Mouse (Mus musculus) bone marrow macrophage, adult 2 months (primary cell): ENCODE measurements around the gene Cachd1. TPM values are rescaled to one million over a fixed set of nuclear protein-coding genes. Genes with fewer than 3 reads are reported as not detected.

ENCODE experiments used
- H3K27ac ChIP-seq: 2 replicates; pipeline ENCODE4 v1.5.1; 2012; ENCODE audit warnings: low read depth, low read length; ENCODE audit not compliant: insufficient read depth
- H3K4me1 ChIP-seq: 2 replicates; pipeline ENCODE4 v1.6.1; 2012; ENCODE audit warnings: low read length; ENCODE audit not compliant: control insufficient read depth, insufficient read depth
- H3K4me3 ChIP-seq: 2 replicates; pipeline ENCODE4 v1.5.1; 2012; ENCODE audit warnings: mild to moderate bottlenecking, low read length, moderate library complexity; ENCODE audit not compliant: insufficient read depth
- CTCF ChIP-seq: IDR thresholded peaks from 2 replicates; pipeline ENCODE4 v1.5.1; 2012; ENCODE audit warnings: low read depth, mild to moderate bottlenecking, low read length, moderate library complexity
- POLR2A ChIP-seq: IDR thresholded peaks from 2 replicates; pipeline ENCODE4 v1.6.1; 2012; ENCODE audit warnings: mild to moderate bottlenecking, low read depth, low read length, borderline replicate concordance
- polyA plus RNA-seq: library from polyadenylated mRNA; stranded (reverse); fragments of >200 nt; gene quantifications from 2 replicates; pipeline ENCODE4 v1.2.4, GENCODE M21; 2012; ENCODE audit not compliant: missing spikeins, insufficient read depth, insufficient read length

The Cachd1 gene
- polyA plus RNA-seq, 1 experiment, result not detected

- H3K4me1 ChIP-seq, result no peaks in the 10 kb centered on the region
Measured at GRCm38 (mm10) chr4:100945171-100945899, 168.9 kb downstream of the Cachd1 start.

GRCm38 (mm10) chr4:100948494-100949425 is 172.3 kb downstream of the Cachd1 start:
- TF ChIP-seq POLR2A, result no peak
- no peak for TF ChIP-seq CTCF
- no peaks in the 10 kb centered on the region for H3K4me1 ChIP-seq
- no peak overlapping the region for H3K4me3 ChIP-seq
- no peak overlapping the region for H3K27ac ChIP-seq

More at GRCm38 (mm10) chr4:100945171-100945899, 168.9 kb downstream of the Cachd1 start:
- TF ChIP-seq POLR2A (no peak), CTCF (no peak)
- Histone ChIP-seq H3K27ac (no peak overlapping the region), H3K4me3 (no peak overlapping the region)

- no peak for TF ChIP-seq POLR2A
- no peak for TF ChIP-seq CTCF
- no peak overlapping the region for H3K4me3 ChIP-seq
- H3K27ac ChIP-seq, result no peak overlapping the region
- H3K4me1 ChIP-seq, result no peaks in the 10 kb centered on the region
Measured at GRCm38 (mm10) chr4:100950316-100950715, 173.8 kb downstream of the Cachd1 start.

GRCm38 (mm10) chr4:100951876-100952275 is 175.4 kb downstream of the Cachd1 start:
- H3K4me1 ChIP-seq, result no peaks in the 10 kb centered on the region
- no peak overlapping the region for H3K4me3 ChIP-seq
- no peak for TF ChIP-seq POLR2A
- no peak for TF ChIP-seq CTCF
- no peak overlapping the region for H3K27ac ChIP-seq

GRCm38 (mm10) chr4:100963341-100963740 is 186.9 kb downstream of the Cachd1 start:
- TF ChIP-seq CTCF (no peak), POLR2A (no peak)
- no peaks in the 10 kb centered on the region for H3K4me1 ChIP-seq
- no peak overlapping the region for H3K27ac ChIP-seq
- H3K4me3 ChIP-seq, result no peak overlapping the region

GRCm38 (mm10) chr4:100963796-100964195 is 187.3 kb downstream of the Cachd1 start:
- TF ChIP-seq POLR2A, result no peak
- no peak for TF ChIP-seq CTCF
- Histone ChIP-seq H3K27ac (no peak overlapping the region), H3K4me3 (no peak overlapping the region), H3K4me1 (no peaks in the 10 kb centered on the region)

- no peak overlapping the region for H3K4me3 ChIP-seq
- no peak overlapping the region for H3K27ac ChIP-seq
- no peaks in the 10 kb centered on the region for H3K4me1 ChIP-seq
- no peak for TF ChIP-seq CTCF
- TF ChIP-seq POLR2A, result no peak
Measured at GRCm38 (mm10) chr4:100967703-100968392, 191.4 kb downstream of the Cachd1 start.

- Histone ChIP-seq H3K4me1 (no peaks in the 10 kb centered on the region), H3K4me3 (no peak overlapping the region), H3K27ac (no peak overlapping the region)
- TF ChIP-seq CTCF (no peak), POLR2A (no peak)
Measured at GRCm38 (mm10) chr4:100973641-100974454, 197.4 kb downstream of the Cachd1 start.

- no peak overlapping the region for H3K4me3 ChIP-seq
- TF ChIP-seq POLR2A (no peak), CTCF (no peak)
- no peaks in the 10 kb centered on the region for H3K4me1 ChIP-seq
Measured at GRCm38 (mm10) chr4:100974455-100975035, 198.1 kb downstream of the Cachd1 start.

More at GRCm38 (mm10) chr4:100974455-100975035, 198.1 kb downstream of the Cachd1 start:
- no peak overlapping the region for H3K27ac ChIP-seq
